Mouse (Mus musculus) forebrain, embryonic 12.5 days (tissue): Measurements from ENCODE around the gene Metrn. TPM values are rescaled to one million over a fixed set of nuclear protein-coding genes. Genes with fewer than 3 reads are reported as not detected.
"Not testable (repeated sequence)": the region's sequence is repeated elsewhere in the genome, so short reads cannot be mapped to it uniquely, and the experiment has no call there.

Experiments
- ATAC-seq: fragments of 200-750 bp; cut with Nextera tagmentation; 2 replicates; pipeline ENCODE4 v1.8.0; 2017; ENCODE audit warnings: moderate TSS enrichment; ENCODE audit not compliant: low FRiP score
- H3K27ac ChIP-seq: fragments of 300-500 bp; sonication (generic); 2 replicates; pipeline ENCODE4 v1.5.1; 2016; ENCODE audit warnings: mild to moderate bottlenecking
- H3K27me3 ChIP-seq: fragments of 300-500 bp; sonication (generic); 2 replicates; pipeline ENCODE4 v1.6.1; 2016; ENCODE audit warnings: mild to moderate bottlenecking
- H3K36me3 ChIP-seq: fragments of 300-500 bp; sonication (generic); replicated peaks from 2 replicates; pipeline ENCODE4 v1.6.1; 2016; ENCODE audit warnings: mild to moderate bottlenecking
- H3K4me1 ChIP-seq: fragments of 300-500 bp; sonication (generic); 2 replicates; pipeline ENCODE4 v1.6.1; 2016
- H3K4me2 ChIP-seq: fragments of 300-500 bp; sonication (generic); 2 replicates; pipeline ENCODE4 v1.6.1; 2016; ENCODE audit warnings: mild to moderate bottlenecking, moderate library complexity
- H3K4me3 ChIP-seq: fragments of 300-500 bp; sonication (generic); replicated peaks from 2 replicates; pipeline ENCODE4 v1.5.1; 2016; ENCODE audit warnings: mild to moderate bottlenecking
- H3K9ac ChIP-seq: fragments of 300-500 bp; sonication (generic); 2 replicates; pipeline ENCODE4 v1.6.1; 2016; ENCODE audit warnings: mild to moderate bottlenecking
- H3K9me3 ChIP-seq: fragments of 300-500 bp; sonication (generic); 2 replicates; pipeline ENCODE4 v1.6.1; 2016
- WGBS: fragments of 180-500 bp; shearing (Covaris S2); methylation state at CpG from one replicate; pipeline ENCODE4 v1.1.7; 2016; 5-methylcytosine and 5-hydroxymethylcytosine counted together
- polyA plus RNA-seq: library from polyadenylated mRNA; unstranded; fragments of >200 nt; fragmentation: Nextera tagmentation; extraction: Ambion mirVana; gene quantifications from 2 replicates; pipeline ENCODE4 v1.2.1, GENCODE M21; 2016

The Metrn gene
- polyA plus RNA-seq, 1 experiment from 2014 or later = 61.2 TPM

DNA sequence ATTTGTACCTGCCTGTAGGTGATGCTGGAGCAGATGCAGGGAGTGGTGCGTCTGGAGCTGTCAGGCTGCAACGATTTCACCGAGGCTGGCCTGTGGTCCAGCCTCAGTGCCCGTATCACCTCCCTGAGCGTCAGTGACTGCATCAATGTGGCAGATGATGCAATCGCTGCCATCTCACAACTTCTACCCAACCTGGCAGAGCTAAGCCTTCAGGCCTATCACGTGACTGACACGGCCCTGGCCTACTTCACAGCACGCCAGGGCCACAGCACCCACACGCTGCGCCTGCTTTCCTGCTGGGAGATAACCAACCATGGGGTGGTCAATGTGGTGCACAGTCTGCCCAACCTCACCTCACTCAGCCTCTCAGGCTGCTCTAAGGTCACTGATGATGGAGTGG, 20.7 kb upstream of the Metrn start:
- peaks cover 19% of the 10 kb centered on the region for H3K4me1 ChIP-seq
- WGBS = 87% methylated on average over 11 of the region's 11 CpGs
- H3K4me2 ChIP-seq = no peak overlapping the region
- H3K36me3 ChIP-seq = peaks cover 26% of the 10 kb centered on the region
- H3K4me3 ChIP-seq = no peak overlapping the region
- ATAC-seq = no peak
- no peak overlapping the region for H3K9ac ChIP-seq
- peaks cover 46% of the 10 kb centered on the region for H3K27me3 ChIP-seq
- no peak overlapping the region for H3K27ac ChIP-seq
- no peaks in the 10 kb centered on the region for H3K9me3 ChIP-seq

- ATAC-seq = no peak
- Histone ChIP-seq H3K4me2 (peak overlapping the region; percentile 13; the same call in 1 of the 2 replicates), H3K4me3 (0 out of 2 replicates have a peak overlapping the region, but pooled peaks have one; percentile 3), H3K27me3 (peaks cover 35% of the 10 kb centered on the region), H3K27ac (no peak overlapping the region), H3K9ac (0 out of 2 replicates have a peak overlapping the region, but pooled peaks have one; percentile 21), H3K4me1 (peaks cover 37% of the 10 kb centered on the region), H3K9me3 (no peaks in the 10 kb centered on the region), H3K36me3 (peaks cover 22% of the 10 kb centered on the region)
- 4% methylated on average over 20 of the region's 20 CpGs for WGBS
Observed at GRCm38 (mm10) chr17:25813471-25813870, 16.5 kb upstream of the Metrn start.

GRCm38 (mm10) chr17:25810890-25811289, 14.0 kb upstream of the Metrn start:
- Histone ChIP-seq H3K27ac (no peak overlapping the region), H3K4me1 (peaks cover 44% of the 10 kb centered on the region), H3K36me3 (no peaks in the 10 kb centered on the region), H3K27me3 (peaks cover 20% of the 10 kb centered on the region), H3K9me3 (no peaks in the 10 kb centered on the region), H3K4me3 (0 out of 2 replicates have a peak overlapping the region, but pooled peaks have one; percentile 85), H3K4me2 (peak overlapping the region; percentile 80), H3K9ac (no peak overlapping the region)
- WGBS = 81% methylated on average over 4 of the region's 4 CpGs
- ATAC-seq = no peak

DNA sequence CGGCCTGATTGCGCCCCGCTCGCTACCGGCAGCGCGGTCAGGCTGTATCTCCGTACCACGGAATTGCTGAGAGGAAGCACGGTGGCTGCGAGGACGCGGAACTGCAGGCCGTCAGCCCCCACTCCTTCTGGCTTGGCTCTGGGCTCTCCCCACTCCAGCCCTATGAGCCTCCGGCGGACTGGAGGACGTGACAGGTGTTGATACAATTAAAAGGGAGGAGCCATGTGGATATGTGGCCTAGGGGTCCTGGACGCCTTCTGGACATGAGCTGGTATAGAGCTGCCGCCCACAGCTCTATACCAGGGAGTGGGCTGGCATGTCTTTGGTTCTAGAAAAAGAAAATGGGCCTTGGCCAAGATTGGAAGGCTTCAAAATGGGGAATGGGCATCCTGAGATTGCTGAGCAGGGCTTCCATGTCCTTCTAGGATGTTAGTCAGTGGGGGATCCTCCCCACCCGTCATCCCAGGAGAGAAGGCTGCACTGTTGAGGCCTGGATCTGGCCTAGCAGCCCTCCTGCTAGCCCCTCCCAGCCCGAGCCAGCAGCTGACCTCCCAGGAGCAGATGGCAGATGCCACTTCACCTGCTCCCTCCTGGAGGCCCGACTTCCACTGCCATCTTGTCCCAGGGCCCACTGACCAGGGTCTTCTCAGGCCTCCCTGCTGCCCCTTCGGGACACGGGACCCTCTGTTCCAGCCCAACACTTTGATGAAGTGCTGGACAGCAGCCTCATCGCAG, 12.8 kb upstream of the Metrn start:
- peak overlapping the region; percentile 85 for H3K4me3 ChIP-seq
- peak overlapping the region; percentile 80 for H3K4me2 ChIP-seq
- peaks cover 44% of the 10 kb centered on the region for H3K4me1 ChIP-seq
- peak overlapping the region; percentile 97 for H3K9ac ChIP-seq
- peak overlapping the region; percentile 97 for H3K27ac ChIP-seq
- peak; percentile 67 for ATAC-seq
- WGBS = 11% methylated on average over 25 of the region's 25 CpGs
- no peaks in the 10 kb centered on the region for H3K36me3 ChIP-seq
- H3K27me3 ChIP-seq = peaks cover 20% of the 10 kb centered on the region
- no peaks in the 10 kb centered on the region for H3K9me3 ChIP-seq

DNA sequence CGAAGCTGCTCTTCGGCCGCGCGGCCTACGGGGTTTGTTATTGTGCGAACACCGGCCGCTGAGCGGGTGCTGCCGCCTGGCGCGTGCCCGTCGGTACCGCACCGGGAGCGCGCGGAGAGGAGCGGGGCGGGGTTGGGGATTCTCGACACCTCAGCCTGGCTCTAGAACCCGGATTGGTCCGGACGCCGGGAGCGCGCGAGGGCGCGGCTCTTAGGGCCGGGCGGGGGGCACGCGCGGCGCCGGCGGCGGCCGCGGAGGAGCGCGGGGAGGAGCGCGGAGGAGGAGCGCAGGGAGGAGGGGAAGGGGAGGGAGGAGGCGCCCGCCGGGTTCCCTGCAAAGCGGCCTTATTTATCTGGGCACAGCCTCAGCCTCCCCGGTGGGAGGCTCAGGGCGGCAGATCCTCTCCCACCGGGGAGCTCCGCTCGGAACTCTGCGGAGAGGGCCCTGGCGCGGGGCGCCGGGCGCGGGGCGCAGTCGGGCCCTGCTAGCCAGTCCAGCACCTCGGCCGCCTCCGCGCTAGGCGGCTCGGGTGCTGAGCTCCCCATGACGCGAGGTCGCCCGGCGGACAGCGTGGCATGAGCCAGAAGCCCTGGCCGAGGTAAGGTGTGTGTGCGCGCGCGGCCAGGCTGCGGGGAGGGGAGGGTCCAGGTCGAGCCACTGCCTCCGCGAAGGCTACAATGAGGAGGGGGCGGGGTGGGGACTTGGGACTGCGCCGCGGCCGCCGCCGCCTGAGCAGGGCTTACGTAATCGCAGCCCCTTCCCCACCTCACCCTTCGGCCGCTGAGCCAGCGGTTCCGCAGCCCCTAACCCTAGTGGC, 12.1 kb upstream of the Metrn start, which contains the start of gene Fbxl16:
TSS of gene Fbxl16 (plus strand) at position 297 of the 817 bp plus-strand sequence.
- under 1% methylated on average over 76 of the region's 100 CpGs for WGBS
- H3K36me3 ChIP-seq = no peaks in the 10 kb centered on the region
- peak; percentile 86 for ATAC-seq
- peak within 1 kb of the TSS; percentile 97 for H3K9ac ChIP-seq
- H3K27ac ChIP-seq = peak within 1 kb of the TSS; percentile 97
- peak within 1 kb of the TSS; percentile 85 for H3K4me3 ChIP-seq
- H3K4me2 ChIP-seq = peak within 1 kb of the TSS; percentile 80
- peaks cover 47% of the 10 kb centered on the region for H3K4me1 ChIP-seq
- H3K27me3 ChIP-seq = peaks cover 20% of the 10 kb centered on the region
- no peaks in the 10 kb centered on the region for H3K9me3 ChIP-seq

GRCm38 (mm10) chr17:25808028-25808427, 11.1 kb upstream of the Metrn start:
- 35% methylated on average over 5 of the region's 5 CpGs for WGBS
- Histone ChIP-seq H3K9me3 (no peaks in the 10 kb centered on the region), H3K4me1 (peaks cover 51% of the 10 kb centered on the region)

GRCm38 (mm10) chr17:25807452-25807851, 10.5 kb upstream of the Metrn start:
- H3K4me2 ChIP-seq, H3K4me3 ChIP-seq, H3K27ac ChIP-seq, H3K9me3 ChIP-seq, H3K9ac ChIP-seq, H3K36me3 ChIP-seq, ATAC-seq: not testable (repeated sequence)
- peaks cover 51% of the 10 kb centered on the region for H3K4me1 ChIP-seq
- peaks cover 14% of the 10 kb centered on the region for H3K27me3 ChIP-seq
- 40% methylated on average over 2 of the region's 2 CpGs for WGBS

More at GRCm38 (mm10) chr17:25808028-25808427, 11.1 kb upstream of the Metrn start:
- H3K27ac ChIP-seq = peak overlapping the region; percentile 97
- H3K9ac ChIP-seq = peak overlapping the region; percentile 97
- H3K27me3 ChIP-seq = peaks cover 20% of the 10 kb centered on the region
- no peaks in the 10 kb centered on the region for H3K36me3 ChIP-seq
- H3K4me3 ChIP-seq = peak overlapping the region; percentile 85
- H3K4me2 ChIP-seq = peak overlapping the region; percentile 80
- 0 out of 2 replicates have a peak, but pooled peaks have one; percentile 0 for ATAC-seq

GRCm38 (mm10) chr17:25806507-25806906, 9.6 kb upstream of the Metrn start:
- Histone ChIP-seq H3K4me3 (no peak overlapping the region), H3K4me2 (no peak overlapping the region), H3K9ac (no peak overlapping the region), H3K4me1 (peaks cover 54% of the 10 kb centered on the region), H3K27me3 (peaks cover 8% of the 10 kb centered on the region; the same call in 1 of the 2 replicates), H3K36me3 (no peaks in the 10 kb centered on the region), H3K27ac (no peak overlapping the region), H3K9me3 (no peaks in the 10 kb centered on the region)
- no peak for ATAC-seq
- 86% methylated on average over 4 of the region's 4 CpGs for WGBS

DNA sequence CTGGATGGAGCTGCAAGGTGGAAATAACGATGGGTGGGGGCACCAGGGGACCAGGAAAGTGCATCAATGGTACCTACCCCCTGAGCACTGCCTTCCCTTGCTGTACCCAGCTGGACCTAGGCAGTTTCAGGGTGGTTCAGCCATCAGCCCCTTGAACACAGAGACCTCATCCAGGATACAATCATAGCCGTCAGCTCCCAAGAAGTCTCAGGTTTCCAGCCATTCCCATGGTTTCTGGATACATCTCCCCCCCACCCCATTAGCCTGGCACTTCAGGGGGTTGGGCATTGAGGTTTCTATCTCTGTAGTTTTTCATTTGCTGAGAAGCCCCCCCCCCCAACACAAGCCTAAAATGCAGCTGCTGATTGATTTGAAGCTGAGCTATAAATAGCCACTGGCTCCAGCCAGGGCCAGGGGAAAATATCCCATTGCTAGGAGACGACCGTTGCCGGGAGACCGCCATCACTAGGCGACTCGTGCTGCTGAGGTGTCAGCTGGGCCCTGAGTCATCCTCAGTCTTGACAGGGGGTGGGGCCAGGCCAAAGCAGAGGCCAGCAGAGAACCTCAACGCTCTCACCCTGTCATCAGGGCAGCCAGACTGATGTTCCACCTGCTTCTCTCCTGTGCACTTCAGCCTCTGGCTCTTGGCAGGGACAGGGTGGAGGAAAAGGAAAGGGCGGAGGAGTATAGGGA, 6.0 kb upstream of the Metrn start:
- Histone ChIP-seq H3K36me3 (no peaks in the 10 kb centered on the region), H3K4me2 (peak overlapping the region; percentile 40), H3K9me3 (no peaks in the 10 kb centered on the region), H3K27me3 (0 out of 2 replicates have a peak, but pooled peaks cover 3% of the 10 kb centered on the region), H3K4me1 (peaks cover 26% of the 10 kb centered on the region), H3K9ac (no peak overlapping the region; the same call in 1 of the 2 replicates), H3K4me3 (peak overlapping the region; percentile 7; the same call in 1 of the 2 replicates), H3K27ac (peak overlapping the region; percentile 94)
- WGBS = 9% methylated on average over 10 of the region's 10 CpGs
- ATAC-seq = peak; percentile 93

- Histone ChIP-seq H3K4me1 (peaks cover 39% of the 10 kb centered on the region), H3K27me3 (0 out of 2 replicates have a peak, but pooled peaks cover 3% of the 10 kb centered on the region), H3K9ac (no peak overlapping the region), H3K36me3 (no peaks in the 10 kb centered on the region), H3K4me2 (no peak overlapping the region), H3K4me3 (no peak overlapping the region), H3K27ac (no peak overlapping the region), H3K9me3 (no peaks in the 10 kb centered on the region)
- WGBS = 6% methylated on average over 6 of the region's 6 CpGs
- ATAC-seq = no peak
Observed at GRCm38 (mm10) chr17:25801029-25801428, 4.1 kb upstream of the Metrn start.

DNA sequence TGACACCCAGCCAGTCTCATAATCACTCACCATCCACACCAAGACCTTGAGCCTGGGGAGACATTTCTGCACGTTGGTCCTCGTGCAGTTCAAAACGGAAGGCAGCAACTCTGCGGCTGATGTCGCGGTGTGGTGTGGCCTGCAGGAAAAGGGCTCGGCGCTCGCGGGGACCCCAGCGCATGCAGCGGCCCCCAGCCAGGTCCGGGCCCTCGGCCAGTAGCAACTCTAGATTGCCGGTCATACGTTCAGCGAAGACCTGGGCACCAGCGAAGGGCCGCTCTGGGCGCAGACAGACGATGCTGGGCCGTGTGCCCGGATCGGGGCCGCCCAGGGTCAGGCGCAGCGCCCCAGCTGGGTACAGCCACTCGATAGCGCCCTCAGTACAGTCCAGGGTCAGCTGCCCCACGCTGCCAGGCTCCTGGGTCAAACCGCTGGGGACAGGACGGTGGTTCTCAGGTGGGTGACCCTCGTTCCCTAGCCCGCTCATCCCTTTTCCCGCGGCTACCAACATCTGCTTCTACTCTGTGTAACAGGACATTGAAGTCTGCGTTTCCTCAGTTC, 645 bp downstream of the Metrn start:
- under 1% methylated on average over 37 of the region's 37 CpGs for WGBS
- Histone ChIP-seq H3K27me3 (no peaks in the 10 kb centered on the region), H3K36me3 (no peaks in the 10 kb centered on the region), H3K27ac (peak overlapping the region; percentile 97), H3K4me2 (peak overlapping the region; percentile 93), H3K4me3 (peak overlapping the region; percentile 82), H3K9ac (peak overlapping the region; percentile 80), H3K9me3 (no peaks in the 10 kb centered on the region), H3K4me1 (peaks cover 56% of the 10 kb centered on the region)
- no peak for ATAC-seq
